Mouse (Mus musculus) G1E (cell line): ENCODE measurements around the gene Cldn34c4.

ENCODE experiments used
- CTCF ChIP-seq: IDR thresholded peaks from 2 replicates; pipeline ENCODE4 v1.5.1; 2012; ENCODE audit warnings: low read depth, low read length, inconsistent platforms, mixed read lengths
- GATA1 ChIP-seq: IDR thresholded peaks from 2 replicates; pipeline ENCODE4 v1.6.1; 2012; ENCODE audit warnings: borderline replicate concordance, low read length, inconsistent platforms, mixed read lengths

DNA sequence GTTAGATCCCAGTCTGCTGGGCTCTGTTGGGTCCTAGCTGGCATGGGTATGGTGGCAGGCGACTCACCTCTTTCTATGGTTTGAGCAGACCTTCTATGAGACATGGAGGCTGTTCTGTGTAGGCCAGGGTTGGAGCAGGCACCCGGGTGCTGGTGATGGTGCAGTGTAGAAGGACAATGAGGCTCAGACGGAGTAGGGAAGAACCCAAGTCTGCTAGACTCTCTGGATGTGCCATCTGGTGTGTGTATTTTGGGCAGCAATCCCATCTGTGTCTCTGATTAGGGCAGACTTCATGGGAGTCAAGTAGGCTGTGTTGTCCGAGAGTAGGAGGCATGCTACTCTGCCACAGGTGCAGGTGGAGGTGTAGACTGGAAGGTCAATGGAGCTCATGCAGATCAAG lies 10.7 kb upstream of the Cldn34c4 start:
- no peak for TF ChIP-seq GATA1
- TF ChIP-seq CTCF = no peak
